Mouse (Mus musculus) frontal cortex, adult 2 months (tissue): ENCODE results near the gene Eral1. TPM values are rescaled to one million over a fixed set of nuclear protein-coding genes. Genes with fewer than 3 reads are reported as not detected.
"Not testable (repeated sequence)": the region's sequence is repeated elsewhere in the genome, so short reads cannot be mapped to it uniquely, and the experiment has no call there.

Experiments
- DNase-seq, 2 experiments: peaks; one replicate each; pipeline ENCODE4 v3.0.0; 2022; ENCODE audit warnings: low spot score in 1 of 2; ENCODE audit errors: extremely low spot score in 1 of 2
- polyA plus RNA-seq: library from polyadenylated mRNA; depleted of rRNA; stranded (reverse); fragments of >200 nt; gene quantifications from 2 replicates; pipeline ENCODE4 v1.2.3, GENCODE M21; 2012

The Eral1 gene
- polyA plus RNA-seq, 1 experiment: 28.4 TPM

GRCm38 (mm10) chr11:78094137-78094503 lies 13.9 kb upstream of the Eral1 start:
- DNase-seq: no peak

- no peak for DNase-seq
Observed at GRCm38 (mm10) chr11:78087756-78088281, 7.6 kb upstream of the Eral1 start.

GRCm38 (mm10) chr11:78086925-78087479 lies 6.8 kb upstream of the Eral1 start:
- no peak for DNase-seq

- no peak for DNase-seq
Observed at GRCm38 (mm10) chr11:78083595-78083994, 3.4 kb upstream of the Eral1 start.

- DNase-seq: no peak
Observed at GRCm38 (mm10) chr11:78074666-78075065, 5.5 kb downstream of the Eral1 start.

GRCm38 (mm10) chr11:78074277-78074652 lies 5.9 kb downstream of the Eral1 start:
- DNase-seq: no peak

- no peak for DNase-seq
Observed at GRCm38 (mm10) chr11:78073577-78074276, 6.5 kb downstream of the Eral1 start.

GRCm38 (mm10) chr11:78072425-78073130 lies 7.6 kb downstream of the Eral1 start:
- DNase-seq: no peak

- no peak for DNase-seq
Observed at GRCm38 (mm10) chr11:78071938-78072337, 8.2 kb downstream of the Eral1 start.

GRCm38 (mm10) chr11:78069646-78070045 lies 10.5 kb downstream of the Eral1 start:
- DNase-seq: no peak

- DNase-seq: no peak
Observed at GRCm38 (mm10) chr11:78069130-78069529, 11.1 kb downstream of the Eral1 start.

- DNase-seq: no peak
Observed at GRCm38 (mm10) chr11:78067566-78067965, 12.6 kb downstream of the Eral1 start.

- DNase-seq: no peak
Observed at GRCm38 (mm10) chr11:78066641-78067040, 13.5 kb downstream of the Eral1 start.

- DNase-seq: no peak
Observed at GRCm38 (mm10) chr11:78065906-78066305, 14.3 kb downstream of the Eral1 start.

GRCm38 (mm10) chr11:78062563-78062962 lies 17.6 kb downstream of the Eral1 start:
- no peak for DNase-seq

GRCm38 (mm10) chr11:78059833-78060757 lies 20.1 kb downstream of the Eral1 start:
- DNase-seq: peak in 1 of 2 experiments; percentile 63

- no peak for DNase-seq
Observed at GRCm38 (mm10) chr11:78056946-78057345, 23.2 kb downstream of the Eral1 start.

GRCm38 (mm10) chr11:78053078-78053477 lies 27.1 kb downstream of the Eral1 start:
- DNase-seq: no peak

GRCm38 (mm10) chr11:78048637-78049036 lies 31.5 kb downstream of the Eral1 start:
- not testable (repeated sequence) for DNase-seq

- DNase-seq: peak in 1 of 2 experiments; percentile 44
Observed at GRCm38 (mm10) chr11:78044758-78045251, 35.4 kb downstream of the Eral1 start.
